Mouse (Mus musculus): Measurements from ENCODE around the gene Vps9d1. TPM values are rescaled to one million over a fixed set of nuclear protein-coding genes. Genes with fewer than 3 reads are reported as not detected.
"Not testable (repeated sequence)": the region's sequence is repeated elsewhere in the genome, so short reads cannot be mapped to it uniquely, and the experiment has no call there.

Vps9d1 gene
- 6.3 and 14.2 TPM in 2 replicates for total RNA-seq (2017)

- peak; percentile 81 for ATAC-seq (replicated peaks; ENCODE audit: low read depth, poor library complexity, severe bottlenecking)
Observed at GRCm38 (mm10) chr8:123254099-123254885, at the start of gene Vps9d1, which contains the start of gene Zfp276. Gene Vps9d1 (minus strand): TSS chr8:123254348. Gene Zfp276 (plus strand): TSS chr8:123254195.

- ATAC-seq (replicated peaks; ENCODE audit: low read depth, poor library complexity, severe bottlenecking): no peak
Observed at GRCm38 (mm10) chr8:123298301-123298700, 44.2 kb upstream of the Vps9d1 start.

GRCm38 (mm10) chr8:123292785-123293184 is 38.6 kb upstream of the Vps9d1 start:
- no peak for ATAC-seq (replicated peaks; ENCODE audit: low read depth, poor library complexity, severe bottlenecking)

- ATAC-seq (replicated peaks; ENCODE audit: low read depth, poor library complexity, severe bottlenecking): no peak
Observed at GRCm38 (mm10) chr8:123292281-123292680, 38.1 kb upstream of the Vps9d1 start.

- no peak for ATAC-seq (replicated peaks; ENCODE audit: low read depth, poor library complexity, severe bottlenecking)
Observed at GRCm38 (mm10) chr8:123291716-123292115, 37.6 kb upstream of the Vps9d1 start.

GRCm38 (mm10) chr8:123290679-123291078 is 36.5 kb upstream of the Vps9d1 start:
- ATAC-seq (replicated peaks; ENCODE audit: low read depth, poor library complexity, severe bottlenecking): no peak

- no peak; the same call in 1 of the 2 replicates for ATAC-seq (replicated peaks; ENCODE audit: low read depth, poor library complexity, severe bottlenecking)
Observed at GRCm38 (mm10) chr8:123290166-123290565, 36.0 kb upstream of the Vps9d1 start.

GRCm38 (mm10) chr8:123287362-123287761 is 33.2 kb upstream of the Vps9d1 start:
- ATAC-seq (replicated peaks; ENCODE audit: low read depth, poor library complexity, severe bottlenecking): no peak

GRCm38 (mm10) chr8:123284493-123284892 is 30.3 kb upstream of the Vps9d1 start:
- no peak for ATAC-seq (replicated peaks; ENCODE audit: low read depth, poor library complexity, severe bottlenecking)

- ATAC-seq (replicated peaks; ENCODE audit: low read depth, poor library complexity, severe bottlenecking): no peak
Observed at GRCm38 (mm10) chr8:123283991-123284390, 29.8 kb upstream of the Vps9d1 start.

- not testable (repeated sequence) for ATAC-seq (replicated peaks; ENCODE audit: low read depth, poor library complexity, severe bottlenecking)
Observed at GRCm38 (mm10) chr8:123282994-123283393, 28.8 kb upstream of the Vps9d1 start.

GRCm38 (mm10) chr8:123280302-123281094 is 26.4 kb upstream of the Vps9d1 start:
- peak; percentile 65 for ATAC-seq (replicated peaks; ENCODE audit: low read depth, poor library complexity, severe bottlenecking)

- 0 out of 2 replicates have a peak, but pooled peaks have one; percentile 15 for ATAC-seq (replicated peaks; ENCODE audit: low read depth, poor library complexity, severe bottlenecking)
Observed at GRCm38 (mm10) chr8:123279828-123280227, 25.7 kb upstream of the Vps9d1 start.

GRCm38 (mm10) chr8:123278445-123278844 is 24.3 kb upstream of the Vps9d1 start:
- ATAC-seq (replicated peaks; ENCODE audit: low read depth, poor library complexity, severe bottlenecking): no peak

- no peak for ATAC-seq (replicated peaks; ENCODE audit: low read depth, poor library complexity, severe bottlenecking)
Observed at GRCm38 (mm10) chr8:123275096-123275495, 20.9 kb upstream of the Vps9d1 start.

- ATAC-seq (replicated peaks; ENCODE audit: low read depth, poor library complexity, severe bottlenecking): no peak
Observed at GRCm38 (mm10) chr8:123274447-123274846, 20.3 kb upstream of the Vps9d1 start.

- ATAC-seq (replicated peaks; ENCODE audit: low read depth, poor library complexity, severe bottlenecking): no peak
Observed at GRCm38 (mm10) chr8:123271901-123272300, 17.8 kb upstream of the Vps9d1 start.

GRCm38 (mm10) chr8:123271147-123271546 is 17.0 kb upstream of the Vps9d1 start:
- no peak for ATAC-seq (replicated peaks; ENCODE audit: low read depth, poor library complexity, severe bottlenecking)

GRCm38 (mm10) chr8:123267926-123268656 is 13.9 kb upstream of the Vps9d1 start:
- ATAC-seq (replicated peaks; ENCODE audit: low read depth, poor library complexity, severe bottlenecking): no peak

- ATAC-seq (replicated peaks; ENCODE audit: low read depth, poor library complexity, severe bottlenecking): not testable (repeated sequence)
Observed at GRCm38 (mm10) chr8:123257593-123257992, 3.4 kb upstream of the Vps9d1 start.

Data from common myeloid progenitor, adult 5-6 weeks (primary cell).